Mouse (Mus musculus) G1E (cell line): Measurements from ENCODE around the gene Cstb. TPM values are rescaled to one million over a fixed set of nuclear protein-coding genes. Genes with fewer than 3 reads are reported as not detected.
A peak's percentile ranks its signal among the peaks of the same experiment; 100 is the strongest.

ENCODE experiments used
- ATAC-seq: 2 replicates; pipeline ENCODE4 v1.8.0; 2016; ENCODE audit warnings: mild to moderate bottlenecking; ENCODE audit not compliant: insufficient number of reproducible peaks, poor library complexity, low FRiP score, severe bottlenecking; ENCODE audit errors: extremely low read depth
- DNase-seq: peaks from one replicate; pipeline ENCODE4 v3.0.0; 2012; ENCODE audit warnings: low spot score
- H3K27me3 ChIP-seq: 2 replicates; pipeline ENCODE4 v1.6.1; 2012; ENCODE audit warnings: mild to moderate bottlenecking, low read length, inconsistent platforms; ENCODE audit not compliant: insufficient read depth
- H3K36me3 ChIP-seq: replicated peaks from 2 replicates; pipeline ENCODE3; 2012; ENCODE audit warnings: mild to moderate bottlenecking, inconsistent platforms
- H3K4me1 ChIP-seq: 2 replicates; pipeline ENCODE4 v1.6.1; 2012; ENCODE audit warnings: low read depth, low read length, inconsistent platforms, mixed read lengths; ENCODE audit not compliant: insufficient read depth
- H3K4me3 ChIP-seq: 2 replicates; pipeline ENCODE4 v1.5.1; 2012; ENCODE audit warnings: low read depth, mild to moderate bottlenecking, inconsistent platforms, low read length, moderate library complexity, mixed read lengths
- H3K9me3 ChIP-seq: replicated peaks from 2 replicates; pipeline ENCODE4 v1.6.1; 2012; ENCODE audit warnings: inconsistent platforms
- CTCF ChIP-seq: IDR thresholded peaks from 2 replicates; pipeline ENCODE4 v1.5.1; 2012; ENCODE audit warnings: low read depth, low read length, inconsistent platforms, mixed read lengths
- GATA1 ChIP-seq: IDR thresholded peaks from 2 replicates; pipeline ENCODE4 v1.6.1; 2012; ENCODE audit warnings: borderline replicate concordance, low read length, inconsistent platforms, mixed read lengths
- GATA2 ChIP-seq: IDR thresholded peaks from 2 replicates; pipeline ENCODE4 v1.6.1; 2012; ENCODE audit warnings: low read depth, low read length, inconsistent platforms, borderline replicate concordance
- POLR2AphosphoS5 ChIP-seq: IDR thresholded peaks from 2 replicates; pipeline ENCODE4 v1.6.1; 2012; ENCODE audit warnings: low read depth, low read length, inconsistent platforms; ENCODE audit not compliant: insufficient replicate concordance
- TAL1 ChIP-seq: conservative IDR thresholded peaks from 2 replicates; pipeline ENCODE4 v1.6.1; 2012; ENCODE audit warnings: low read depth, low read length, inconsistent platforms, mixed read lengths
- polyA plus RNA-seq: library from polyadenylated mRNA; stranded (reverse); fragments of >175 nt; gene quantifications from 2 replicates; pipeline ENCODE4 v1.2.3, GENCODE M21; 2012
- total RNA-seq, 2 experiments: library from RNA; stranded (forward) in 1 of 2; stranded (reverse) in 1 of 2; fragments of 200-1000 nt in 1 of 2; fragments of >200 nt in 1 of 2; fragmentation: Nextera tagmentation in 1 of 2; gene quantifications; 2 replicates each; pipeline ENCODE4 v1.2.3; 2014 to 2017

Cstb gene
- total RNA-seq (2014; fragmentation: Nextera tagmentation) (33.7 and 47.1 TPM in 2 replicates), total RNA-seq (2017) (251 and 260 TPM in 2 replicates), polyA plus RNA-seq (20.0 and 40.3 TPM in 2 replicates)

GRCm38 (mm10) chr10:78425181-78426041, at the start of gene Cstb:
Gene Cstb (plus strand): TSS chr10:78425669.
- ATAC-seq (peak; percentile 93), DNase-seq (peak; percentile 94)
- TF ChIP-seq POLR2AphosphoS5, result no peak
- Histone ChIP-seq H3K9me3 (no peaks in the 10 kb centered on the region), H3K4me3 (peak within 1 kb of the TSS; percentile 95), H3K36me3 (peaks cover 30% of the 10 kb centered on the region), H3K27me3 (peaks cover 2% of the 10 kb centered on the region; the same call in 1 of the 2 replicates), H3K4me1 (peaks cover 53% of the 10 kb centered on the region)

GRCm38 (mm10) chr10:78378516-78378915, 47.0 kb upstream of the Cstb start:
- no peak overlapping the region for H3K4me3 ChIP-seq
- ATAC-seq, result no peak
- TF ChIP-seq GATA1 (no peak), GATA2 (no peak), TAL1 (no peak), POLR2AphosphoS5 (no peak), CTCF (no peak)
- H3K36me3 ChIP-seq, result no peaks in the 10 kb centered on the region
- peaks cover 32% of the 10 kb centered on the region for H3K27me3 ChIP-seq
- no peak for DNase-seq
- H3K4me1 ChIP-seq, result no peaks in the 10 kb centered on the region
- peaks cover 7% of the 10 kb centered on the region for H3K9me3 ChIP-seq

- Histone ChIP-seq H3K4me1 (peaks cover 2% of the 10 kb centered on the region; the same call in 1 of the 2 replicates), H3K9me3 (peaks cover under 1% of the 10 kb centered on the region), H3K36me3 (no peaks in the 10 kb centered on the region), H3K27me3 (peaks cover 33% of the 10 kb centered on the region), H3K4me3 (no peak overlapping the region)
- DNase-seq (no peak), ATAC-seq (no peak)
- TF ChIP-seq POLR2AphosphoS5, result no peak
- no peak for TF ChIP-seq GATA2
- no peak for TF ChIP-seq GATA1
- no peak for TF ChIP-seq CTCF
- no peak for TF ChIP-seq TAL1
Observed at GRCm38 (mm10) chr10:78383567-78383966, 41.9 kb upstream of the Cstb start.

- H3K4me1 ChIP-seq, result peaks cover 2% of the 10 kb centered on the region; the same call in 1 of the 2 replicates
- ATAC-seq (no peak), DNase-seq (no peak)
- H3K27me3 ChIP-seq, result peaks cover 51% of the 10 kb centered on the region
- H3K9me3 ChIP-seq, result no peaks in the 10 kb centered on the region
- TF ChIP-seq GATA1, result no peak
- no peak for TF ChIP-seq POLR2AphosphoS5
- no peak for TF ChIP-seq GATA2
- TF ChIP-seq TAL1, result no peak
- TF ChIP-seq CTCF, result no peak
- no peaks in the 10 kb centered on the region for H3K36me3 ChIP-seq
- H3K4me3 ChIP-seq, result no peak overlapping the region
Observed at GRCm38 (mm10) chr10:78385520-78385919, 39.9 kb upstream of the Cstb start.

GRCm38 (mm10) chr10:78388216-78388980, 37.1 kb upstream of the Cstb start:
- ATAC-seq, result no peak
- Histone ChIP-seq H3K4me1 (peaks cover 17% of the 10 kb centered on the region), H3K9me3 (no peaks in the 10 kb centered on the region), H3K4me3 (no peak overlapping the region), H3K27me3 (peaks cover 61% of the 10 kb centered on the region), H3K36me3 (no peaks in the 10 kb centered on the region)
- DNase-seq, result no peak
- TF ChIP-seq CTCF (no peak), GATA1 (no peak), POLR2AphosphoS5 (no peak), TAL1 (no peak), GATA2 (no peak)

- TF ChIP-seq GATA1 (no peak), TAL1 (no peak), CTCF (no peak), GATA2 (no peak), POLR2AphosphoS5 (no peak)
Observed at GRCm38 (mm10) chr10:78390982-78391470, 34.4 kb upstream of the Cstb start.

More at GRCm38 (mm10) chr10:78390982-78391470, 34.4 kb upstream of the Cstb start:
- Histone ChIP-seq H3K4me3 (no peak overlapping the region), H3K4me1 (peaks cover 21% of the 10 kb centered on the region), H3K27me3 (peaks cover 46% of the 10 kb centered on the region), H3K36me3 (no peaks in the 10 kb centered on the region), H3K9me3 (no peaks in the 10 kb centered on the region)
- ATAC-seq, result no peak
- no peak for DNase-seq
